Mouse (Mus musculus): ENCODE results near the gene Gm10842. TPM values are rescaled to one million over a fixed set of nuclear protein-coding genes. Genes with fewer than 3 reads are reported as not detected.
A peak's percentile ranks its signal among the peaks of the same experiment; 100 is the strongest.

The Gm10842 gene
- polyA plus RNA-seq, 1 experiment from 2014 or later, result not detected

DNA sequence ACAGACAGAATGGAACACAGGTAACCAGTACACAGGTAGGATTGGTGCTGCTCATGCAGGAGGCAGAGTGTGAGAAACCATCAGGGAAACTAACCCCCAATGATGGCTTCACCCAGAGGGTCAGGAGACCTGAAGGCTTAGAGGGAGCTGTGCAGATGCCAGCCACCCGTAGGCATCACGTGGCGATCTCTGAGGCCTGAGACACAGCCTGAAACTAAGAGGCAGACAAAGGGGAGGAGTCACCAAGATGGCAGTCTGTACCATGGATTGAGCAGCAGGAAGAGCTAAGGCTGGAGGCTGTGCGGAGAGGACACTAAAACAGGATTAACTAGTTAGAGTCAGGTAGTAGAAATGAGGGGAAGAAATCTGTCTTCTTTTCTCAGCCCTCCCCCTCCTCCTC lies 4.0 kb downstream of the Gm10842 start:
- 67% methylated on average over 4 of the region's 4 CpGs for WGBS
- H3K4me2 ChIP-seq (replicated peaks), result no peak overlapping the region
- H3K4me1 ChIP-seq (replicated peaks; ENCODE audit: control insufficient read depth, insufficient read depth, low read length), result 0 out of 2 replicates have a peak, but pooled peaks cover 13% of the 10 kb centered on the region
- H3K9me3 ChIP-seq (ENCODE audit: control insufficient read depth, low read length), result no peaks in the 10 kb centered on the region
- no peak overlapping the region for H3K4me3 ChIP-seq (replicated peaks; ENCODE audit: low read length)
- ATAC-seq (ENCODE audit: low FRiP score) (no peak), DNase-seq (ENCODE audit: low spot score) (no peak)
- no peak overlapping the region for H3K27ac ChIP-seq
- H3K36me3 ChIP-seq (replicated peaks; ENCODE audit: control insufficient read depth, insufficient read depth), result no peaks in the 10 kb centered on the region
- no peaks in the 10 kb centered on the region for H3K27me3 ChIP-seq (ENCODE audit: control insufficient read depth, insufficient read depth, low read length)
- H3K9ac ChIP-seq, result no peak overlapping the region

DNA sequence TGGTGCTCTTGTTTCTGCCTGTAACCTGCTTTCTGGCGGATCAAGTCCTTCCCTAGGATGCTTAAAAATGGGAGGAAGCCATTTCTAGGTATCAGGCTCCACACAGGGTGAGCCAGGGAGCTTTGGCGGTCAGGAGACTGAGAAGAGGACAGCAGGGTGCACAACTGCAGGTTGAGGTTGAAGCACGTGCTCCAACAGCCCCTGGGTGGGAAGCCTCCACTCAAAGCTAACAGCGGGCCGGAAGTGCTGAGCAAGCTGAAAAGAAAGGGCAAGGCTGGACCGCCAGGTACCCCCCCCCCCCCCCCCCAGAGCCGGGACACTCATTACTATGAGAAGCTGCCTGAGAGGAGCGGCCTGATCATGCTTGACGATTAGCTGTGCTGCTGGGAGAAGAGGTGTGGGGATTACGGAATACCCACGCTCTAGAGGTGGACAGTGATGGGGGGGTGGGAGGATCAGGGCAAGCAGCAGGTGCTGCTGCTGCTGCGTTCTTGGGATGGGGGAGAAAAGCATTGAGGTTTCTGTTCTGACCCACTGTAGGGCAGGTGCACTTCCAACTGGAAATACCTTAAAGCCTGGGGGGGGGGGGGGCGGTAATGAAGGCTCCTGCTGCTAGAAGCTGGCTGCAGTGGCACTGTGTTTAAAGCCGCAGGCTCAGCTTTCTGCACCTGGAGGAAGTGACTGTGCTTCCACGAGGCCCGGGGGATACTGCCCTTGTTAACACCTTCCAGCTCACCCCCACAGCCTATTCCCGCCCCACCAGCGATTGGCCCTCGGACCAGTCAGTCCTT lies 4.7 kb downstream of the Gm10842 start:
- Histone ChIP-seq H3K36me3 (replicated peaks; ENCODE audit: control insufficient read depth, insufficient read depth) (no peaks in the 10 kb centered on the region), H3K4me1 (replicated peaks; ENCODE audit: control insufficient read depth, insufficient read depth, low read length) (0 out of 2 replicates have a peak, but pooled peaks cover 13% of the 10 kb centered on the region), H3K4me2 (replicated peaks) (peak overlapping the region; percentile 31), H3K9me3 (ENCODE audit: control insufficient read depth, low read length) (no peaks in the 10 kb centered on the region), H3K4me3 (replicated peaks; ENCODE audit: low read length) (no peak overlapping the region), H3K27me3 (ENCODE audit: control insufficient read depth, insufficient read depth, low read length) (no peaks in the 10 kb centered on the region), H3K27ac (no peak overlapping the region), H3K9ac (0 out of 2 replicates have a peak overlapping the region, but pooled peaks have one; percentile 16)
- ATAC-seq (ENCODE audit: low FRiP score) (peak; percentile 46; the same call in 1 of the 2 replicates), DNase-seq (ENCODE audit: low spot score) (no peak)
- WGBS, result 27% methylated on average over 17 of the region's 19 CpGs

DNA sequence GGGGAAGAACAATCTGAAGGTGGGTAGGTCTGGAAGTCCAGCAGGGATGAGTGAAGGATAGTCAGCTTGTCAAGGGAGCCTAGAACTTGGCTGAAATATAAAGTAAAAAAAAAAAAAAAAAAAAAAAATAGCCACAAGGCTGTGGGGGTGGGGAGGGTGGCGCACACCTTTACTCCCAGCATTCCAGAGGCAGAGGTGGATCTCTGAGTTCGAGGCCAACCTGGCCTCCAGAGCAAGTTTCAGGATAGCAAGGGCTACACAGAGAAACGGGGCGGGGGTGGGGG lies 5.3 kb downstream of the Gm10842 start:
- 100% methylated on average over 1 of the region's 4 CpGs for WGBS

DNA sequence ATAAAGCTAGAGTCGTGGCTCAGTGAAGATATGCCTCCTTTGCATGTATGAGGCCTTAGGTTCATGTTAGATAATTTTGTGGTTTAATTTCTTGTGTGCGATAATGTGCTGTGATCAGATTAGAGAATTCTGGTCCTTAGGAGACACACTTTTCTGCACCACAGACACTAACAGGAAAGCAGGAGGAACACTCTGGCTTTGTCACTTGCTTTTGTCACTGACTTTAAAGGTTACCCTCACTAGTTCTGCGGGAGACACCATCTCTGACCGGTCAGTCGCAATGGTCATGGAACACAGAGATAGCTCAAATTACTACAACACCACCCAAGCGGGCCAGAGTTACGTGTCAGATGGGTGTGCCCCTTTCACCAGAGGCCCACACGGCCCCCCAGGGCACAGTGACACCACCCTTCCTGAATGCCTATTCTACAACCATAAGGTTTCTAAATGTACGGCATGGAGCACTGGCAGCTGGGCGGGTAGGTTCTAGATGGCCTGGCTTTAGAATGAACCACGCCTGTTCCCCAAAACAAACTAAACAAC lies 5.7 kb downstream of the Gm10842 start:
- no peaks in the 10 kb centered on the region for H3K36me3 ChIP-seq (replicated peaks; ENCODE audit: control insufficient read depth, insufficient read depth)
- H3K4me2 ChIP-seq (replicated peaks), result no peak overlapping the region
- no peak overlapping the region for H3K27ac ChIP-seq
- H3K9me3 ChIP-seq (ENCODE audit: control insufficient read depth, low read length), result no peaks in the 10 kb centered on the region
- H3K9ac ChIP-seq, result no peak overlapping the region
- ATAC-seq (ENCODE audit: low FRiP score) (no peak), DNase-seq (ENCODE audit: low spot score) (no peak)
- 86% methylated on average over 11 of the region's 11 CpGs for WGBS
- H3K4me3 ChIP-seq (replicated peaks; ENCODE audit: low read length), result no peak overlapping the region
- H3K27me3 ChIP-seq (ENCODE audit: control insufficient read depth, insufficient read depth, low read length), result no peaks in the 10 kb centered on the region
- H3K4me1 ChIP-seq (replicated peaks; ENCODE audit: control insufficient read depth, insufficient read depth, low read length), result 0 out of 2 replicates have a peak, but pooled peaks cover 13% of the 10 kb centered on the region

More for the DNA sequence above, 5.3 kb downstream of the Gm10842 start:
- no peak overlapping the region for H3K4me3 ChIP-seq (replicated peaks; ENCODE audit: low read length)
- no peak overlapping the region for H3K9ac ChIP-seq
- DNase-seq (ENCODE audit: low spot score) (no peak), ATAC-seq (ENCODE audit: low FRiP score) (no peak)
- H3K27me3 ChIP-seq (ENCODE audit: control insufficient read depth, insufficient read depth, low read length), result no peaks in the 10 kb centered on the region
- no peak overlapping the region for H3K27ac ChIP-seq
- H3K4me1 ChIP-seq (replicated peaks; ENCODE audit: control insufficient read depth, insufficient read depth, low read length), result 0 out of 2 replicates have a peak, but pooled peaks cover 13% of the 10 kb centered on the region
- H3K9me3 ChIP-seq (ENCODE audit: control insufficient read depth, low read length), result no peaks in the 10 kb centered on the region
- no peaks in the 10 kb centered on the region for H3K36me3 ChIP-seq (replicated peaks; ENCODE audit: control insufficient read depth, insufficient read depth)
- H3K4me2 ChIP-seq (replicated peaks), result no peak overlapping the region

DNA sequence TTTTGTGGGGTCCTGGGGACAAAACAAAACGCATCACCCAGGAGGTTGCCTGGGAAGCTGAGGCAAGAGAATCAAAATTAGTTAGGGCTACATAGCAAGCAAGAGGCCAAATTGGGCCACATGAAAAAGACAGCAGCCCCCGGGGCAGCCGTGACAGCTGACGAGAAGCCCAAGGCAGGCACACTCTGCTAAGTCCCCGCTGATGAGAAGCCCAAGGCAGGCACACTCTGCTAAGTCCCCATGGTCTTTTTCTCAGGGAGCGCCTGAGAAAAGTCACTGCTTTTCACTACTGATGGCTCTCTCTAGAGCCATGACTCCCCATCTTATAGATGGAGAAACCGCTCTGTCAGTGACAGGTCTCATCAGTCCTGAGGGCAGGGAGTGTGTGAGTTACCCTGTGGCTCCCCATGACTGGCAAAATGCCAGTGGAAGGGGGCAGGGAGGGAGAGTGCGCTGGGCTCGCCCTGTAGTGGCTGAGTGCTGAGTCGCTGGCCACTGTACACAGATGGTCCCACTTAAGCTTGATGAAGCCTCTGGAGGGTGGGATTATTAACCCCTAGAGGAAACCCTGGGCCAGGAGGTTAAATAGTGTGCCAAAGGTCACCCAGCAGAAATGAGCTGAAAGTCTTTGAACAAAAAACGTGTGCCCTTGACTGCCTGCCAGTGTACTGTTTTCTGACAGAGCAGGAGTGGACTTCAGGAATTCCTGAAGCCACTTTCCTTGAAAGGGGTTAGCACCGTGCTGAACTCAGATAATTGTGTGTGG lies 6.6 kb downstream of the Gm10842 start:
- H3K27me3 ChIP-seq (ENCODE audit: control insufficient read depth, insufficient read depth, low read length), result no peaks in the 10 kb centered on the region
- H3K4me2 ChIP-seq (replicated peaks), result no peak overlapping the region
- no peak overlapping the region for H3K27ac ChIP-seq
- WGBS, result 25% methylated on average over 12 of the region's 12 CpGs
- H3K4me1 ChIP-seq (replicated peaks; ENCODE audit: control insufficient read depth, insufficient read depth, low read length), result 0 out of 2 replicates have a peak, but pooled peaks cover 13% of the 10 kb centered on the region
- peak; percentile 74; the same call in 1 of the 2 replicates for ATAC-seq (ENCODE audit: low FRiP score)
- 0 out of 2 replicates have a peak overlapping the region, but pooled peaks have one; percentile 16 for H3K9ac ChIP-seq
- H3K9me3 ChIP-seq (ENCODE audit: control insufficient read depth, low read length), result no peaks in the 10 kb centered on the region
- DNase-seq (ENCODE audit: low spot score), result peak; percentile 39
- no peak overlapping the region for H3K4me3 ChIP-seq (replicated peaks; ENCODE audit: low read length)
- no peaks in the 10 kb centered on the region for H3K36me3 ChIP-seq (replicated peaks; ENCODE audit: control insufficient read depth, insufficient read depth)

DNA sequence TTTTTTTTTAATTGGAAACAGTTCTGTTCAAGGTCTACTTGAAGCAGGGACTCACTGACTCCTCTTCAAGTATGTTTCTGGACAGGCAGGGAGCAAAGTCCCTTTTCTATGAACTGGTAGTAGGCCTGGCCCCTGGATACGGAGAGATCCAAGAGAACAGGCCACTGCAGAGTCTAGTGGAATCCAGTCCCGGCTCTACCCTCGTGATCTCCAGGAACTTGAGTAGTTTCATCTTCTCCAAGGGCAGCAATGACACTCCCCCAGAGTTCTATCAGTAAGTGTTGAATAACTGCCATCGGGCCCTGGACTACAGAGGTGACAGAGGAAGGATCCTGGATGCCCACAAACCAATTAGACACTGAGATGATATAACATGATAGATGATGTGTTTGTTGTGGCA lies 9.2 kb downstream of the Gm10842 start:
- ATAC-seq (ENCODE audit: low FRiP score), result no peak

DNA sequence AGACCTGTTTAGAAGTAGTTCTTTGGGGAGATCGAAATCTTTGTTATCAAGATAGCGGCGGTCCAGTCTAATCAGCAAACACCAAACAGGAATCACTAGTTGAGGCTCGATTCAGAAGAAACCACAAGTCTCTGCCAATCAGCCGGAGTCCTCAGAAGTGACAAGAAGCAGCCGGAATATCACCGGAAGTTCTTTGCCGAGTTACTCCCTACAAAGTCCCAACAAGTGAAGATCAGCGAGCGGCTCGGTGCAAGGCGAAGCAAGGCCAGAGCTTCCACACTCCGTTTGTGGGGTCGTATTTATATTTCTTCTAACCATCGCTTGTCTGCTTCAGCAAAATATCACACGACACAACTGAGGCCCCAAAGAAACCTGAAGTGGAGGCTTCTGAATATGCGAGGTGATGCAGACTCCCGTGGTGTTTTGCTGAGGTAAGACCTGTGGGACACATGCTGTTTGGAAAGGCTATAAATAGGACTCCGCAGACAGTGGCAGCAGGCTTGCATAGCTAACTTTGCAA lies 10.1 kb downstream of the Gm10842 start:
- DNase-seq (ENCODE audit: low spot score), result no peak
- ATAC-seq (ENCODE audit: low FRiP score), result no peak
- Histone ChIP-seq H3K4me2 (replicated peaks) (no peak overlapping the region), H3K27me3 (ENCODE audit: control insufficient read depth, insufficient read depth, low read length) (no peaks in the 10 kb centered on the region), H3K27ac (no peak overlapping the region), H3K4me3 (replicated peaks; ENCODE audit: low read length) (no peak overlapping the region), H3K36me3 (replicated peaks; ENCODE audit: control insufficient read depth, insufficient read depth) (no peaks in the 10 kb centered on the region), H3K9me3 (ENCODE audit: control insufficient read depth, low read length) (no peaks in the 10 kb centered on the region), H3K4me1 (replicated peaks; ENCODE audit: control insufficient read depth, insufficient read depth, low read length) (0 out of 2 replicates have a peak, but pooled peaks cover 7% of the 10 kb centered on the region), H3K9ac (no peak overlapping the region)
- 87% methylated on average over 19 of the region's 19 CpGs for WGBS

More for the DNA sequence above, 9.2 kb downstream of the Gm10842 start:
- no peak overlapping the region for H3K4me2 ChIP-seq (replicated peaks)
- no peak for DNase-seq (ENCODE audit: low spot score)
- 0 out of 2 replicates have a peak, but pooled peaks cover 13% of the 10 kb centered on the region for H3K4me1 ChIP-seq (replicated peaks; ENCODE audit: control insufficient read depth, insufficient read depth, low read length)
- 92% methylated on average over 4 of the region's 4 CpGs for WGBS
- no peak overlapping the region for H3K9ac ChIP-seq
- H3K27me3 ChIP-seq (ENCODE audit: control insufficient read depth, insufficient read depth, low read length), result no peaks in the 10 kb centered on the region
- no peak overlapping the region for H3K27ac ChIP-seq
- no peak overlapping the region for H3K4me3 ChIP-seq (replicated peaks; ENCODE audit: low read length)
- no peaks in the 10 kb centered on the region for H3K36me3 ChIP-seq (replicated peaks; ENCODE audit: control insufficient read depth, insufficient read depth)
- H3K9me3 ChIP-seq (ENCODE audit: control insufficient read depth, low read length), result no peaks in the 10 kb centered on the region

DNA sequence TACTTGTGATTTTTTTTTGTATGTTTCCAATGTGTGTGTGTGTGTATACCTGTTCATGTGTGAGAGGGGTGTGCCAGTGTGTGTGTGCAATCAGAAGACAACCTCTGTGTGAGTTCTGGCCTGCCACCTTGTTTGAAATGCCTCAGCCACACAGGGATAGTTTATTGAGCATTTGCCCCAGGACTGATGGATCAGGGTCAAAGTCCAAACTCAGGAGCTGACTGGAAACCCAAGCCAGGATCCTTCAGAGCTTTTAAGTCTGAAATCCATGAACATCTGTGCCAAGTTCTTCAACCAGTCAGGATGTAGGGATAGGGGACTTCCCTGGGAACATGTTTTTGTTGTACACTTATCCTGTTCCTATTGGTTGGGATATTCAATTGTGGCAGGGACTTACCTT lies 11.4 kb downstream of the Gm10842 start:
- H3K4me2 ChIP-seq (replicated peaks), result no peak overlapping the region
- no peaks in the 10 kb centered on the region for H3K9me3 ChIP-seq (ENCODE audit: control insufficient read depth, low read length)
- H3K9ac ChIP-seq, result no peak overlapping the region
- no peaks in the 10 kb centered on the region for H3K36me3 ChIP-seq (replicated peaks; ENCODE audit: control insufficient read depth, insufficient read depth)
- DNase-seq (ENCODE audit: low spot score), result no peak
- no peak for ATAC-seq (ENCODE audit: low FRiP score)
- no peak overlapping the region for H3K27ac ChIP-seq
- H3K4me1 ChIP-seq (replicated peaks; ENCODE audit: control insufficient read depth, insufficient read depth, low read length), result 0 out of 2 replicates have a peak, but pooled peaks cover 7% of the 10 kb centered on the region
- H3K4me3 ChIP-seq (replicated peaks; ENCODE audit: low read length), result no peak overlapping the region
- no peaks in the 10 kb centered on the region for H3K27me3 ChIP-seq (ENCODE audit: control insufficient read depth, insufficient read depth, low read length)
